Mouse (Mus musculus) retina, adult 2 months (tissue): ENCODE data around the gene Plscr5.

ENCODE experiments used
- DNase-seq: peaks from one replicate; pipeline ENCODE4 v3.0.0-alpha.2; 2012; ENCODE audit warnings: low read depth, low spot score

Plscr5 gene

DNA sequence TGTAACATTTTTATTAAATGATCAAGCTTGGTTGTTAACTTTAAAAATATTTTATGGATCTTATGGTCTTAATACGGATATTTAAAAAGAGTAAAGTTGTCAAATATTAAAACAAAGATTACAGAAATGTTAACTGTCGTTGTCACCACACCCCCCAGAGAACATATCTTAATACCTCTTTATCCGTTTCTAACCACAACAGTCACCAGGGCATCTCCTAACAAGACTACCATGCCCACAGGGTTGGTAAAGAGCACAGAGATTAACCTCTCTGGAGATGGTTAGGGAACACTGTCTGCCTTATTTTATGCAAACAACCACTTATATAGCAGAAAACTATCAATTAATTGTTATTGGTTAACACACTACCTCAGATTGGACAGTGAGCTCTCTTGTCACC, 34.1 kb downstream of the Plscr5 start:
- DNase-seq = no peak

DNA sequence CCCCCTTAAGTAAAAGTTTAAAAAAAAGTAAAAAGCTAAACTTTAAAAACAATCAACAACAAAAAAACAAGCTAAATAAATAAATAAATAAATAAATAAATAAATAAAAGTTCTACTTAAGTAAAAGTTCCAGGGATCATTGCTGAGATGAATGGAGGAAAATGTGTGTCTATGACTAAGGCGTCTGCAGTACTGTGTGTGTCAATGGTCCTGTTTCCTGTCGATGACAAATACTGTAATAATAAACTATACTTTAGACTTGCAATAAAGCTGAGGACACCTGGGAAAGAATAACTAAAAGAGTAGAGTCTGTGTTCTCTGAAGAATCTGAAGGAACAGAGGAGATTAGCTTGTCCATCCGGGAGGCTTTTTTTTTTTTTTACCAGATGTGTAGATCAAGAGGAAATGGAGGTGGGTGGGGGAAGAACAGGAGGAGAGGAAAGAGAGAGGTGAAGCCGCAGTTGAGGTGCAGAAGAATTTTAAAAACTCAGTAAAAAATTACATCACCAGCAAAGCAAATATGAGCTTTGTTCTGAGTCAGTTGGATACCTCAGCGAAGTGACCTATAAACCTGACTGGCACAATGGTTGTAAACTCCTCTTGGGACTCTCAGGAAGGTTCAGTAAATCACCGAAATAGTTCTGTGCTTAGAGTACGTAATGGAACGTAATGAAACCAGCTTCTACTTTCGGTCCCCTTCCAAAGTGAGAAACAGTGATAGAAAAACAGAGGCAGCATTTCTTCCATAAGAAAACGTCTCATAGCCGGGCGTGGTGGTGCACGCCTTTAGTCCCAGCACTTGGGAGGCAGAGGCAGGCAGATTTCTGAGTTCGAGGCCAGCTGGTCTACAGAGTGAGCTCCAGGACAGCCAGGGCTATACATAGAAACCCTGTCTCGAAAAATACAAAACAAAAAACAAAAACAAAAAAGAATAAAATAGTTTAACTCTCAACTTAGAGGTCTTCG, 36.4 kb downstream of the Plscr5 start:
- DNase-seq = no peak

DNA sequence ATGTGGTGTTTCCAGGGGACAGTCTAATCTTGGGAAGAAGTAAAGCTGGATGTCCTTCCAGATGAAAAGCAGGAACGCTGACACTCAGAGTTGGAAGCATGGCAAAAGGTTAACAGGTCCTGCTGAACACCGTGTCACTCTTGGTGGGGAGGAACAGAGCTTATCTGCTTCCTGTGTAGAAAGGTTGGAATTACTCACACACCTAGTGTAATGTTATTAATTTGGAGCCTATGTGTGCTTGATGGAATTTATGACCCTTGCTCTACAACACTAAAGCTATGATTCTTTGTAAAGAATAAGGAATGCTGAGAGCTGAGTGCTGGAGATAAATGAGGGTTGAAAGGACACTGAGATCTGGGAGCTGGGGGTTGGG, 37.1 kb downstream of the Plscr5 start:
- no peak for DNase-seq

DNA sequence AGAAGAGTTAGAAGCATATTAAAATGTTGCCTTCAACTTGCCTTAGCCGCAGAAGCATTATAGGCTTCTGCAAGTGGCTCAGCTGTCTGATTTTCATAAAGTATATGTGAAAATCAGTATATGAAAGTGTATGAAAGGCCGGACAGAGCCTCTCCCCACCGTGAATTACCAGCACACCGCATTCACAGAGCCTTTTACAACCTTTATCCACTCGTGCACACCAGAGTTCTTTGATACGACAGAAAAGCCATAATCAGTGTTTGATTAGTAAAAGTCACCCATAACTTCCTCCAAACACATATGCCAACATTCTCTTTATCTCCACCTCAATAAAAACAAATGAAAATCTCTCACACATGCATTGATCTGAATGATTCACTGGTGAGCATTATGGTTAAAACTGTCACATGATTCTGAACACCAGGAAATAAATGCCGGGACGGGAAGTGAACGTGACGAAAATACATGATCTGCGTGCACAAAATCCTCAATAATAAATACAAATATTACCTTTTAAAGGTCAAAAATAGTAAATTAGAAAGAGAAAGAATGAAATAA, 42.2 kb downstream of the Plscr5 start:
- no peak for DNase-seq

DNA sequence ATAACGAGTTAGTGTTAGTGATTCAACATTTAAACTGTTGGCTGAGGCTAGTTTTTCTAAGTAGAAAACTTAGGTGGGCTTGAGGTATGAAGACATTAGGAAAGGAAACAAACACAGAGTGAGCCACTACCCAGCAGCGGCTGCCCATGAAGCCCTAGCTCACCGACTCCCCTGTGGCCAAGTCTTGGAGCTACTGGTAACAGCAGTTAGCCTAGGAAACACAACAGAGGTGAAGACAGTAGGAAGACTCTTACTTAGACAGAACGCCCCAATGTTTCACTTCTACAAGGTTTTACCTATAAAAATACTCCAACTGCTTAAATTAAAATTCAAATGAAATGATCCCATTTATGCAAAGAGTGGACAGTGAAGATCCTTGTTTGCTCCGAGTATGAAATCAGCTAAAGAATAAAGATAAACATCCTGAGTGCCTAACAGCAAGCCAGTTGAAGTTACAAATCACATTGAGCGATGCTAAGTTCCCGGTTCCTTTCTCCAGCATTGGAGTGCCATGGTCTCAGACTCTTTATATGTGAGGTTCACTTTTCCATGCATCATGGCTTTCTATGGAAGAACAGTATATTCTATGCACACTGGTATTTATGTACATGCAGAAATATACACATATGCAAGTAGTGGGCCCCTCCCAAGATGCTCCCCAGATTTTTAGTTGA, 56.2 kb downstream of the Plscr5 start:
- no peak for DNase-seq

DNA sequence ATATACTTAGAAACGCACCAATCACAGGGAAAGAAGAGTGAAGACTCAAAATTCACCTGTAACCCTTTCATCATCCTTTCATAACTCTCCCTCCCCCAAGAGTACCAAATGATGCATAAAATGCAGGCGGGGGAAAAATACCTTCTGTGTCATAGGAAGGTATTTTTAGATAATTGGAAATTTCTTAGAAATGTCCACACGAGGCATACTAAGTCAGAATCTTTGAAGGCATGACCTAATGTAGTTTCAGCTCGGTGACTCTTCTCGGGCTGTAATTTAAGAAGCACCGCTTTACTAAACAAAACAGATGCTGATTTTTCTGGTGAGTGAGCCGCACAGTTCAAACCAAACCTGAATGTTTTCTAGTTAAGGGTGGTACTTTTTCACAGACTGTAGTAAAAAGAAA, 56.7 kb downstream of the Plscr5 start, which contains the start of gene Plscr1:
Gene Plscr1, plus strand, starts transcription at position 304 of the 406 bp plus-strand sequence.
- no peak for DNase-seq

DNA sequence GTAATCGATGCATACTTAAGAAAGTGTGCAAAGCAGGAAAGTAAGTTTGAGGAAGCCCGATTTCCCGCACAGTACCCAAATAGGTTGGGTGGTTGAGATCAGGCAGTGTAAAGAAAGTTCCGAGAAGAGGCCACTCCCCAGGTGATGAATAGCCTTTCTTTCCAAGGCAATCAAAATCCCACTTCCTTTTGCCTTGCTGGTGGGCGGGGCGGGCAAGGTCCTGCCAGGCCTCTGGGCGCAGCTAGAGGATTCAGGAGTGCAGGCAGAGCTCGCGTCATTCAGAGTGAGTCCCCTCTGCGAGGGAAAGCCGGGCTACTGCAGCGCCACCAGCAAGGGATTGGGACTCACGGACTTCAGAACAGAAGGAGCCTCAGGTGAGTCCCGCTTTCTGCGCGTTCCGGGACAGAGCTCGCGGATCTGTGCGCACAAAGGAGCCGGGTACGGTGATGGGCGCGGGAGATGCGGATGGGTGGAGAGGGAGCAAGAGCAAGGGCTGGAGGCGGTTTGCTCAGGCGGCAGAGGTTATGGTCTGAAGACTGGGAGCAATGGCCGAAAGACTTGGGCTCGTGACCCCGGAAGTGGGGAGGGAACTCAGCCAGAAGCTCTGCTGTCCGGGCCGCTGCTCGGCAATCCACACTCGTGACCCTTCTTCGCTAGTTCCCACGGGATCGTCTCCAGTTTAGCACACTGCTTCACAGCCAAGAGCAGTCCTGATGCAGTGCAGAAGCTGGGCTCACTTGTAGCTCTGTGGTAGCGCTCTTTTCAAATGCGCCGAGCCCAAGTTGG, 57.4 kb downstream of the Plscr5 start:
- no peak for DNase-seq

DNA sequence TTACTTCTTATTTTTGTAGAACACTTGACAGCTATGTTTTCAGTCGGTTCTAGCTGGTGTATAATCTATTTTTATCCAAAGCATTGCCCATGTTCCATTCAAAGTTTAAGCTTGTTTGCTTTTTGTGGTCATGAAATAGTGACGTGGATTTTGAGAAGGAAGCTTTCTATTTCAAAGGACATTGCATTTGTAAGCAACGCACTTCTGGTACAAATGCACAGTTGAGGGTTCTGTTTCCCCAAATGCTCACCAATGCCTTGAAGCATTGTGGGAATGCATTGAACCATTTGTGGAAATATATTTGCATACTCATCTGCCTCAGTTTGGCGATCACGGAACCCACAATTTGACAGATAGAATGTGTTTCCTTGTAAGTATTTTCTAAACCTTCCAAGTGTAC, 60.0 kb downstream of the Plscr5 start:
- no peak for DNase-seq

DNA sequence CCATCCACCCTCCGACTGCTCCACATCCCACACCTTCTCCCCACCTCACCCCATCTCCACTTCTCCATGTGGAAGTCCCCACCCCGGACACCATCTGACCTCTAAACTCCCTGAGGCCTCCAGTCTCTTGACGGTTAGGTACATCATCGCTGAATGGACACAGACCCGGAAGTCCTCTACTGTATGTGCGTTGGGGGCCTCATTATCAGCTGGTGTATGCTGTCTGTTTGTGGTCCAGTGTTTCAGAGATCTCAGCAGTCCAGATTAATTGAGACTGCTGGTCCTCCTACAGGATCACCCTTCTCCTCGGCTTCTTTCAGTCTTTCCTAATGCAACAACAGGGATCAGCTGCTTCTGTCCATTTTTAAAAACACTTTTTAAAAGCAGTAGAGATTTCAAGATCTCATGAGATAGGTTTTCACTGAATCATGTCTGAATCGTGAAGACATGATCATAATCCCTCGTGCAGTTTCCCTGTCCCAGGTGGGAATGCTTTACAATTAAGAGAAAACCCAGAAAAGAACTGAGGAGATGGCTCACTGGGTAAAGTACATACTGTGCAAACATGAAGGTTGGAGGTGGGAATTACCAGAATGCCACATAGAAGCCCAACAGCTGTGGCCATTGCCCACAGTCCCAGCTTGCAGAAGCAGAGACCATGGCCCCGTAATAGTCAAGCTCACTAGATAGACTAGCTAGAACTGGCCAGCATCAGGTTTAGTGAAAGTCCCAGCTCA, 61.0 kb downstream of the Plscr5 start:
- no peak for DNase-seq
